Mouse (Mus musculus): Measurements from ENCODE around the gene Cldn9.

DNA sequence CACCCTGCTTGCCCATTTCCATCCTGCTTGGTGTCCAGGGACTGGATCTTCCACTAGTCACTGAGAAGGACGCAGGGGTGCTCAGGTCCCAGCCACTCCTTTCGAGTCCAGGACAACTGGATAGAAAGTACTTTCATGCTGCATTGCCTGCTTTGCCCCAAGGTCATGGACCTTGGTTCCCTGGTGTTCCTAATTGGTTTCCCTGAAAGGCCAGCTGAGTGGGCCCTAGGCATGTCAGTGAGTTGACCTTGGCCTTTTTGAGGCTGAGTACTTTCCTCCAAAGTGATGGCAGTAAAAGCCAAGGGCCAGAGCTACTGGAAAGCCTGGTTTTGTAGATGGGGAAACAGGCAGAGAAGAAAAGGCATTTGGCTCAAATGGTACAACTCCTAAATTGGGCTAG, 38.1 kb upstream of the Cldn9 start:
- TF ChIP-seq POLR2A (IDR thresholded peaks at IDR 0.05; ENCODE audit: low read depth, low read length) (no peak), CTCF (IDR thresholded peaks at IDR 0.05; ENCODE audit: extremely low read depth, insufficient read length, insufficient replicate concordance, low read depth, low read length) (no peak)
